Mouse (Mus musculus) midbrain, embryonic 13.5 days (tissue): ENCODE measurements around the gene Gm8439. TPM values are rescaled to one million over a fixed set of nuclear protein-coding genes. Genes with fewer than 3 reads are reported as not detected.

Experiments
- ATAC-seq: fragments of 200-750 bp; cut with Nextera tagmentation; 2 replicates; pipeline ENCODE4 v1.8.0; 2017; ENCODE audit warnings: mild to moderate bottlenecking, moderate TSS enrichment, moderate library complexity
- H3K27ac ChIP-seq: fragments of 300-500 bp; sonication (generic); 2 replicates; pipeline ENCODE4 v1.5.1; 2015; ENCODE audit warnings: inconsistent platforms, mild to moderate bottlenecking, moderate library complexity
- H3K27me3 ChIP-seq: fragments of 300-500 bp; sonication (generic); 2 replicates; pipeline ENCODE4 v1.6.1; 2015; ENCODE audit warnings: mild to moderate bottlenecking, inconsistent platforms
- H3K36me3 ChIP-seq: fragments of 300-500 bp; sonication (generic); 2 replicates; pipeline ENCODE4 v1.6.1; 2015; ENCODE audit warnings: mild to moderate bottlenecking, inconsistent platforms
- H3K4me1 ChIP-seq: fragments of 300-500 bp; sonication (generic); replicated peaks from 2 replicates; pipeline ENCODE4 v1.6.1; 2015; ENCODE audit warnings: inconsistent platforms
- H3K4me2 ChIP-seq: fragments of 300-500 bp; sonication (generic); replicated peaks from 2 replicates; pipeline ENCODE4 v1.6.1; 2015; ENCODE audit warnings: moderate library complexity, mild to moderate bottlenecking, inconsistent platforms
- H3K4me3 ChIP-seq: fragments of 300-500 bp; sonication (generic); replicated peaks from 2 replicates; pipeline ENCODE4 v1.5.1; 2015; ENCODE audit warnings: mild to moderate bottlenecking, inconsistent platforms
- H3K9ac ChIP-seq: fragments of 300-500 bp; sonication (generic); replicated peaks from 2 replicates; pipeline ENCODE4 v1.6.1; 2015; ENCODE audit warnings: mild to moderate bottlenecking, inconsistent platforms
- H3K9me3 ChIP-seq: fragments of 300-500 bp; sonication (generic); 2 replicates; pipeline ENCODE4 v1.6.1; 2016; ENCODE audit warnings: mild to moderate bottlenecking, inconsistent platforms
- WGBS: fragments of 180-500 bp; shearing (Covaris S2); methylation state at CpG from one replicate; pipeline ENCODE4 v1.1.7; 2015; 5-methylcytosine and 5-hydroxymethylcytosine counted together
- polyA plus RNA-seq: library from polyadenylated mRNA; unstranded; fragments of >200 nt; fragmentation: Nextera tagmentation; extraction: Ambion mirVana; gene quantifications from 2 replicates; pipeline ENCODE4 v1.2.1, GENCODE M21; 2015

Gm8439 gene
- polyA plus RNA-seq, 1 experiment from 2014 or later, result not detected

GRCm38 (mm10) chr4:120614644-120615043 lies 26.1 kb downstream of the Gm8439 start:
- Histone ChIP-seq H3K4me1 (peaks cover 31% of the 10 kb centered on the region), H3K9me3 (no peaks in the 10 kb centered on the region), H3K27ac (no peak overlapping the region), H3K4me3 (no peak overlapping the region), H3K9ac (no peak overlapping the region), H3K36me3 (no peaks in the 10 kb centered on the region), H3K27me3 (no peaks in the 10 kb centered on the region), H3K4me2 (no peak overlapping the region)
- 78% methylated on average over 9 of the region's 9 CpGs for WGBS
- ATAC-seq, result no peak

GRCm38 (mm10) chr4:120615528-120616081 lies 27.1 kb downstream of the Gm8439 start:
- Histone ChIP-seq H3K4me1 (peaks cover 31% of the 10 kb centered on the region), H3K27me3 (no peaks in the 10 kb centered on the region), H3K4me2 (no peak overlapping the region), H3K9me3 (no peaks in the 10 kb centered on the region), H3K36me3 (no peaks in the 10 kb centered on the region), H3K9ac (no peak overlapping the region), H3K27ac (no peak overlapping the region), H3K4me3 (no peak overlapping the region)
- ATAC-seq, result peak; percentile 65
- WGBS, result 25% methylated on average over 10 of the region's 10 CpGs

- Histone ChIP-seq H3K4me3 (no peak overlapping the region), H3K4me2 (no peak overlapping the region), H3K27me3 (no peaks in the 10 kb centered on the region), H3K36me3 (no peaks in the 10 kb centered on the region), H3K9me3 (no peaks in the 10 kb centered on the region), H3K27ac (no peak overlapping the region), H3K9ac (no peak overlapping the region), H3K4me1 (peaks cover 31% of the 10 kb centered on the region)
- 0 out of 2 replicates have a peak, but pooled peaks have one; percentile 5 for ATAC-seq
- 63% methylated on average over 13 of the region's 13 CpGs for WGBS
These were observed 27.9 kb downstream of the Gm8439 start for GRCm38 (mm10) chr4:120616199-120617025.

GRCm38 (mm10) chr4:120627728-120628127 lies 39.2 kb downstream of the Gm8439 start:
- Histone ChIP-seq H3K4me1 (no peaks in the 10 kb centered on the region), H3K4me2 (no peak overlapping the region), H3K4me3 (no peak overlapping the region), H3K27ac (no peak overlapping the region), H3K9ac (no peak overlapping the region), H3K9me3 (no peaks in the 10 kb centered on the region), H3K27me3 (no peaks in the 10 kb centered on the region), H3K36me3 (no peaks in the 10 kb centered on the region)
- ATAC-seq, result no peak
- 87% methylated on average over 6 of the region's 6 CpGs for WGBS

DNA sequence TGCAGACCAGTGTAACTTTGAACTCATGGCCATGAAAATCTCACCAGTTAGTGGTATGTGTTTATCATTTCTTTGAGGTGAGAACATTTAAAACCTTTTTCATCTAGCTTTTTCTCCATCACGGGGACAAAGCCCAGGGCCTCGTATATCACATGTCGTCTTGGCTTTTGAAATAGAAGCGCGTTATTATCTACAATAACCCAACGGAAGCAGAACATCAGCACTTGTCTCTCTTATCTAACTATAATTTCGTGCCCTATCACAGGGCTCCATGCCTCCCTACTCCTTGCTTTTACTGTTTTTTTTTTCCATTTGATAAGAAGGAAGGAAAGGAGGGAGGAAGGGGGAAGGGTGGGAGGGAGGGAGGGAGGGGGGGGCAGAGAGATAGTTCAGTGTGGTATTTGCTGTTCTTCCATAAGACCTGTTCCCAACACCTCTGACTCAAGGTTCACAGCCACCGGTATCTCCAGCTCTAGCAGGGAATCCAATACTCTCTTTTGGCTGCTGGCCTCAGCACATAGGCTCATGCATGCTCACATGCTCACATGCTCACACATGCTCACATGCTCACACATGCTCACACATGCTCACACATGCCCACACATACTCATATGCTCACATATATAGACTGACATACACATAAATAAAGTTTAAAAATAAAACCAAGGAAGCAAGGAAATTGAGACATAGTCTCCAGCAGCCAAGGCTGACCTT lies 41.8 kb downstream of the Gm8439 start:
- no peak overlapping the region for H3K27ac ChIP-seq
- no peak overlapping the region for H3K9ac ChIP-seq
- no peak for ATAC-seq
- H3K36me3 ChIP-seq, result no peaks in the 10 kb centered on the region
- no peak overlapping the region for H3K4me3 ChIP-seq
- no peaks in the 10 kb centered on the region for H3K4me1 ChIP-seq
- 77% methylated on average over 8 of the region's 8 CpGs for WGBS
- no peaks in the 10 kb centered on the region for H3K27me3 ChIP-seq
- H3K4me2 ChIP-seq, result no peak overlapping the region
- H3K9me3 ChIP-seq, result no peaks in the 10 kb centered on the region

DNA sequence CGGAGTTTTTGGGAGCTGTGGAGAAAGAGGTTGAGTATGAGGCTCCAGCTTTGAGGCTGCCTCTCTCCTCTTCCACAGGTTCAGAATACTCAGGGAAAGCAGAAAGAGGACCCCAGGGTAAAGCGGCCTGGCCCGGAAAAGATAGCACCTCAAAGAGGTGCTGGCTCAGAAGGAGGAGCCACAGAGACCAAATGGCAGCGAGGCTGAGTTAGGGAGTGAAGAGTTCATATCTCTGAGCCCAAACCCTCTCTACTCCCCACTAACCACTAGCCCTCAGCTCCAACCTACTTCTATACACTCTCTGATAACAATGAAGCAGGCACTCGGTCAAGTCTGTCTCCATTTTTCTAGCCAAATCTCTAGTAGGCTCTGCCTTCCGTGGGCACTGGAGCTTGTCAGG lies 43.3 kb downstream of the Gm8439 start:
- WGBS, result 78% methylated on average over 6 of the region's 6 CpGs
- H3K4me2 ChIP-seq, result no peak overlapping the region
- H3K36me3 ChIP-seq, result no peaks in the 10 kb centered on the region
- no peak overlapping the region for H3K27ac ChIP-seq
- H3K27me3 ChIP-seq, result no peaks in the 10 kb centered on the region
- no peak overlapping the region for H3K4me3 ChIP-seq
- no peak for ATAC-seq
- H3K9me3 ChIP-seq, result no peaks in the 10 kb centered on the region
- no peak overlapping the region for H3K9ac ChIP-seq
- no peaks in the 10 kb centered on the region for H3K4me1 ChIP-seq

DNA sequence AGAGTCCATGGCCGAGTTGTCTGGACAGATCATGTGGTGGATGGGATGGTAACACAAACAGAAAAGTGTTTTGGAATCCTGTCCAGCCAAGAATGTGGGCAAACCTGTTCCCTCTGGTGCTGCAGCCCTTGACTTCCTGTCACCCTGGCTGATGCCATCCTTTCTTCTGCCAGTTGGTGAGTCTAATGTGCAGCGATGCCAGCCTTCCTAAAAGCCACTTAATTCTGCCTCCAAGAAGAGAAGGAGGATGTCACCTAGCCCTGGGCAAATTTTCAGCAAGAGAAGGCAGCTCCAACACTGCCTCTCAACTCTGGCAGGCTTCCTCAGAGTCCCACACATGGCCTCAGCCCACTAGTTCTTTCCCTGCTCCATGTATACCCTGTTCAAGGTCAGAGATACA lies 46.8 kb downstream of the Gm8439 start:
- ATAC-seq, result no peak
- H3K4me1 ChIP-seq, result no peaks in the 10 kb centered on the region
- H3K36me3 ChIP-seq, result no peaks in the 10 kb centered on the region
- no peak overlapping the region for H3K4me3 ChIP-seq
- no peaks in the 10 kb centered on the region for H3K9me3 ChIP-seq
- no peak overlapping the region for H3K4me2 ChIP-seq
- H3K9ac ChIP-seq, result no peak overlapping the region
- 80% methylated on average over 2 of the region's 2 CpGs for WGBS
- H3K27me3 ChIP-seq, result no peaks in the 10 kb centered on the region
- H3K27ac ChIP-seq, result no peak overlapping the region

- no peaks in the 10 kb centered on the region for H3K9me3 ChIP-seq
- no peak overlapping the region for H3K27ac ChIP-seq
- H3K4me1 ChIP-seq, result no peaks in the 10 kb centered on the region
- no peaks in the 10 kb centered on the region; the same call in 1 of the 2 replicates for H3K27me3 ChIP-seq
- H3K36me3 ChIP-seq, result no peaks in the 10 kb centered on the region
- no peak overlapping the region for H3K4me3 ChIP-seq
- no peak overlapping the region for H3K4me2 ChIP-seq
- WGBS, result 94% methylated on average over 6 of the region's 6 CpGs
- no peak overlapping the region for H3K9ac ChIP-seq
- ATAC-seq, result no peak
These were observed 53.4 kb downstream of the Gm8439 start for GRCm38 (mm10) chr4:120641946-120642345.

- no peaks in the 10 kb centered on the region for H3K4me1 ChIP-seq
- no peaks in the 10 kb centered on the region for H3K9me3 ChIP-seq
- WGBS, result 88% methylated on average over 3 of the region's 3 CpGs
- H3K36me3 ChIP-seq, result no peaks in the 10 kb centered on the region
- peaks cover 16% of the 10 kb centered on the region for H3K27me3 ChIP-seq
- H3K4me3 ChIP-seq, result no peak overlapping the region
- H3K4me2 ChIP-seq, result no peak overlapping the region
- H3K27ac ChIP-seq, result no peak overlapping the region
- ATAC-seq, result no peak
- no peak overlapping the region for H3K9ac ChIP-seq
These were observed 55.4 kb downstream of the Gm8439 start for GRCm38 (mm10) chr4:120643899-120644298.

GRCm38 (mm10) chr4:120649369-120650207 lies 61.0 kb downstream of the Gm8439 start:
- Histone ChIP-seq H3K4me3 (peak overlapping the region; percentile 53), H3K36me3 (no peaks in the 10 kb centered on the region), H3K9ac (peak overlapping the region; percentile 73), H3K4me2 (peak overlapping the region; percentile 94), H3K9me3 (no peaks in the 10 kb centered on the region), H3K27me3 (peaks cover 46% of the 10 kb centered on the region), H3K27ac (no peak overlapping the region), H3K4me1 (peaks cover 11% of the 10 kb centered on the region)
- WGBS, result 3% methylated on average over 55 of the region's 55 CpGs
- ATAC-seq, result peak; percentile 85

DNA sequence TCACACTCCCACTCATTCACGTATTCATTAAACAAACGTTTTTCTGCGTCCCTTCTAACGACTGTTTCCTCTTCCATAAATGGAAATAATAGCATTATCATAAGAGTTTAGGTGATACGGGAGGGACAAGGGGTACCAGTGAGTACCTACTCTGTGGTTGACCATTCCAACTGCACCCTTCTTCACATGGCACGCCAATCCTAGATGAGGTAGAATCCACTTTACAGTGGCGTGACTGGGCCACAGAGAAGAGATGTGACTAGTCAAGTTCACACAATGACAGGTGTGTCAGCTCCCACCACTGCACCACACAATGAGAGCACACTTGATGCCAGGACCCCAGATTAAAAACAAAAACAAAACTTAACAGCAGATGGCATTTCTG lies 61.7 kb downstream of the Gm8439 start:
- Histone ChIP-seq H3K9me3 (no peaks in the 10 kb centered on the region), H3K9ac (peak overlapping the region; percentile 73), H3K4me3 (peak overlapping the region; percentile 53), H3K36me3 (no peaks in the 10 kb centered on the region), H3K27me3 (peaks cover 47% of the 10 kb centered on the region), H3K27ac (no peak overlapping the region), H3K4me1 (peaks cover 11% of the 10 kb centered on the region), H3K4me2 (peak overlapping the region; percentile 94)
- WGBS, result 26% methylated on average over 7 of the region's 7 CpGs
- ATAC-seq, result peak; percentile 55
